Mouse (Mus musculus) olfactory bulb, adult 2 months (tissue): ENCODE measurements around the gene Fam78a.

ENCODE experiments used
- CTCF ChIP-seq: fragments of 200-500 bp; IDR thresholded peaks from 2 replicates; pipeline ENCODE4 v1.5.1; 2012; ENCODE audit warnings: low read depth, mild to moderate bottlenecking, low read length, moderate library complexity; ENCODE audit not compliant: insufficient read depth
- POLR2A ChIP-seq: fragments of 200-500 bp; IDR thresholded peaks from 2 replicates; pipeline ENCODE4 v1.6.1; 2012; ENCODE audit warnings: mild to moderate bottlenecking, low read depth, low read length, moderate library complexity; ENCODE audit not compliant: insufficient read depth

DNA sequence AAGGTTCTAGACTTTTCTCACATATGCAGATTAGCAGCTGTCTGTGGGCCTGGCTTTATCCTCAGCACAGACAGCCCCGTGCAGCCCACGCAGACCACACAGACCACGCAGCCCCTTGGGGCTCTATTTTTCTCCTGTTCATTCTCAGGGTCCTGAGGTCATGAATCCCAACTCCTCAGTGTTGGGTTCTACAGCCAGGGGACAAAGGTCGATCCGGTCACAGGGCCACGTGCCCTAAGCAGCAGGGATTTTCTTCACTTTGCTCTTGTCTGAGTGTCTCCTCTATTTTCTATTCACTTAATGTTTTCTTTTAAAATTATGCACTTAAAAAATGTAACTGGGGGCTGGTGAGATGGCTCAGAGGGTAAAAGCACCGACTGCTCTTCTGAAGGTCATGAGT lies 9.3 kb downstream of the Fam78a start:
- no peak for TF ChIP-seq POLR2A
- TF ChIP-seq CTCF: no peak
